Mouse (Mus musculus): ENCODE results near the gene Zbtb3.
A peak's percentile ranks its signal among the peaks of the same experiment; 100 is the strongest.

Gene Zbtb3

GRCm38 (mm10) chr19:8802130-8802821 lies at the start of gene Zbtb3:
Zbtb3 (plus strand) TSS chr19:8802555.
- peak; percentile 94 to 99 for DNase-seq

DNA sequence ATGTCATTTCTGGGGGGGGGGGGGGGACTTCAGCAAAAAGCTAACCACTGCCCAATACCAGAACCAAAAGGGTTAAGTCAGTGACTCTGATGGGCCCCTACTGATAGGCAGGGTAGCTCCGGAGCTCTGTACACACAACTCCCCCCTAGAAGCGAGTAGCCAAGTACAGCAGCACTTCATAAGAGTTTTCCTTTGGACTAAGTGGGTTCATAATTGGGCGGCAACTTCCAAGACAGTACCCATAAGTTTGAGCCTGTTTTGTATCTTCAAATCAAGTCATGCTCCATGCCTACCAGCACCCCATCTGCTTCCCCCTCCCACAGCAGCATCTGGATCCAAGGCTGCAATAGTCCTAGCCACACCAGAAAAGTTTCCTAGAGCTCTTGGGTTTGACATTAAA lies 46.7 kb upstream of the Zbtb3 start:
- no peak for DNase-seq

- DNase-seq = peak; percentile 93 to 98
Observed at GRCm38 (mm10) chr19:8756635-8757387, 45.5 kb upstream of the Zbtb3 start, which contains the start of gene Nxf1. Nxf1 (plus strand) TSS chr19:8757073.

GRCm38 (mm10) chr19:8757471-8757998 lies 44.8 kb upstream of the Zbtb3 start:
- no peak for DNase-seq

- no peak for DNase-seq
Observed at GRCm38 (mm10) chr19:8758899-8759298, 43.5 kb upstream of the Zbtb3 start.

DNA sequence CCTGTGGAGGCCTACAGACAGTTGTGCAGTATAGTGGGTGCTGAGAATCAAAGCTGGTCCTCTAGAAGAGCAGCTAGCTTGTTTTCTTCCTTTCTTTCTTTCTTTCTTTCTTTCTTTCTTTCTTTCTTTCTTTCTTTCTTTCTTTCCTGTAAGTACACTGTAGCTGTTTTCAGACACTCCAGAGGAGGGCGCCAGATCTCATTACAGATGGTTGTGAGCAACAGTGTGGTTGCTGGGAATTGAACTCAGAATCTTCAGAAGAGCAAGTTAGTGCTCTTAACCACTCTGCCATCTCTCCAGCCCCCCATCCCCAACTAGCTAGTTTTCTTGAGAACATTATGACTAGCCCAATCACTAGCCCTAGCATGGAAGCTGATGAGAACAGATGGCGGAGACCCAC lies 41.6 kb upstream of the Zbtb3 start:
- peak in 1 of 2 experiments; percentile 30 for DNase-seq

DNA sequence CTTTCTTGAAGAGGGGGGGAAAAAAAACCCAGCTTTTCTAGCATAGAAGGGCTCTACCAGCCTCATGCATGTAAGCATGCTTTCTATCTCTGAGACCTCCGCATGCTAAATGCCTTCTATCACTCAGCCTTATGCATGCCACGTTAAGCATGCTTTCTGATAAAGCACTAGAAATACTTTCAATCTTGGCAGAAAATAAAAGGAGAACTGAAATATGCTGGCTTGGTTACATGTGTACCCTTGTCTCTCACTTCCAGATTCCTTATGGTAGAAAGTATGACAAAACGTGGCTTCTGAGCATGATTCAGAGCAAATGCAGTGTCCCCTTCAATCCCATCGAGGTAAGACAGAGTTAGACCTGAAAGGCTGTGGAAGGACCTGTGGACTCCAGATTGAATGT lies 39.1 kb upstream of the Zbtb3 start:
- no peak for DNase-seq

GRCm38 (mm10) chr19:8765562-8765961 lies 36.8 kb upstream of the Zbtb3 start:
- DNase-seq = no peak

DNA sequence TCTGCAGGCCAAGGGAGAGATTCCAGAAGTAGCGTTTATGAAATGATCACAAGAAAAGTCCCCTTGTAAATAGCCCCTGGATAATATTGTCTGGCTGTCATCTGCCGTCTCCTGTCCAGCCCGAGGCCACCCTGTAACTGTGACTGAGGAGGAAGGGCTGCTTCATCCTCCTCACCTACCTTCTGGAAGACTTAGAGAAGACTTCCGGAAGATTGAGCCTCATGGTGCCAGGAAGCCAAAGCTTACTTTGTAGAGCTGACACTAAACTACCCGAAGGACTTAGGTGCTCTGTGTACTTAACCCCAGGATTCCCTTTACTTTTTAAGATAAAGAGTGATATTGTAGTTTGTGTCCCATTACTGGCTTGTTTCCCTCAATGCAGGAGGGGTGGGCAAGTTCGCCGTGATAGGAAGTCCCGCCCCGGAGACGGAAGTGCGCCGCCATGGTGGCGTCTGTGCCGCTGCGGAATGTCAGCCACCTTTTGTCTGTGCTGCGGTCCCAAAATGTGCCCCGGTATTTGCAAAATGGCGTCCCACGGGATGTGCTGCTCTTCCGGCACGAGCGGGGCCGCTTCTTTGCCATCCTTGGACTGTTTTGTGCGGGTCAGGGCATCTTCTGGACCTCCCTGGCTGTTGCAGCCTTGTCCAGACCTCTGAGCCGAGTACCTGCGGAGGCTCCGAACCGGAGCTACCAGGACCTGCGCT lies 31.6 kb upstream of the Zbtb3 start, which contains the start of gene Tmem223:
Tmem223 (plus strand) TSS at position 430 of the 704 bp plus-strand sequence.
- peak; percentile 85 to 92 for DNase-seq

GRCm38 (mm10) chr19:8772996-8773395 lies 29.4 kb upstream of the Zbtb3 start:
- DNase-seq = no peak

DNA sequence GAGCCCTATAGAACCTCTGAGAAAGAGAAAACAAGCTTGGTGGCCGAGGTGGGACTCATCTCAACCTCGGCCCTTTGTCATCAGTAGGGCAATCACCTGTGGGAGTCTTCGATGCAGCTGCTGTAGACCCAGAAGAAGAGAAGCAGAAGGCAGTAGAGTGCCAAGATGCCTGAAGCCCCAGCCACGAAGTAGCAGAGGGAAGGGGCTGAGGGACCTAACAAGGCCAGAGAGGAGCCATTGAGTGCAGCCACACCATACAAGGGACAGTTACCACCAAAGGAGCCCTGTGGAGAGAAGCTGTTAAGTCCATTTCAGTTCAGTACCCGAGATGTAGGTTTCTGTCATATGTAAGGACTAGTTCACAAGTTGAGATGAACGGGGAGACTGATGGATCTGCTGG lies 28.9 kb upstream of the Zbtb3 start:
- no peak for DNase-seq

DNA sequence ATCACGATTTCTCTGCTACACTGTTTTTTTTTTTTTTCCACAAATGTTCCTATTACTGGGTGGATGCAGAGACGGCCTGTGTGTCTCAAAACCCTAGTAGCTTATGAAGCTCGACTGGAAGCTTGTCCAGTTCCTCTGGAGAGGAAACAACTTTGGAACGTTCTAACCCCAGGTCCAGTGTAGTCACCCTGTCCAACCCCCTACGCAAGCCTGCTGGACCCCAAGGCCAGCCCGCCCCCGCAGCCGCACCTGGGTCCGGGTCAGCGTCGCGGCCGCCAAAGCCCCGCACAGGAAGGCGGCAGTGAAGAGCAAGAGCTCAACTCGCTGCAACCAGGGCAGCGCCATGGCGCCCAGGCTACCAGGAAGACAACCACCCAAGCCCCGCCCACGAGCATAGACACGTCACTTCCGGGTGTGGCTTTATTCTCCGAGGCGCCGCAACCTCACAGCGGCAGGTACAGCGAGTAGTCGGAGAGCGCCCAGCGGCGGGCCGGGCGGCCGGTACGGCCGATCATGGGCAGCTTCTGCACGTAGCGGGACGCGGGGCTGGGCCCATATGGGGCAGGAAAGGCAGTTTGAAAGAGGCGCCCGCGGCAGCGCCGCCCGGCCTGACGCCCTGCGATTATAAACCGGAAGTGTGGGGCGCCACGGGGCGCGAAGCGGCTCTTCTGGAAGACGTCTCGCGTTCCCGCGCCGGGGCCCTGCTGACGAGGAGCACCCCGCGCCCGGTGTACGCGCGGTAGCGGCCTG lies 28.1 kb upstream of the Zbtb3 start, which contains the start of gene Tmem179b:
Tmem179b (minus strand) TSS at position 382 of the 750 bp plus-strand sequence.
- peak; percentile 96 to 98 for DNase-seq

- DNase-seq = no peak
Observed at GRCm38 (mm10) chr19:8774951-8775421, 27.4 kb upstream of the Zbtb3 start.

- peak; percentile 96 to 98 for DNase-seq
Observed at GRCm38 (mm10) chr19:8786008-8786781, 16.2 kb upstream of the Zbtb3 start, which contains the start of gene Taf6l. Taf6l (minus strand) TSS chr19:8786417.

DNA sequence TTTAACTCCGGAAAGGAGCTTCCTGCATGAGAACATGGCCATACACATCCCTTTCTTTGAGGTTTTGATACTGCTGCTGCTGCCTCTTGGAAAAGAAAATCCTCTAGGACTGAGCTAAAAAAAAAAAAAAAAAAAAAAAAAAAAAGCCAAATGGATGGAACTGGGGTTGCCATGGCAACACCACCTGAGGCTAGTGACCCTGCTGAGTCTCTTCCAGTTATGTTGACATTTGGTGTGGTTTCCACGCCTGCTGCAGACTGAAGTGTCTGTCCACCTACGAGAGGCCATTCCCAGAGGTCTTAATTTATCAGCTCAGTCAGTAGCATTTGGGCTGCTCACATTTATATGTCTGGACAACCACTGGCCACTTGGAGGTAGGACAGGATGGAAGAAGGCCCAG lies 13.8 kb upstream of the Zbtb3 start:
- DNase-seq = no peak

DNA sequence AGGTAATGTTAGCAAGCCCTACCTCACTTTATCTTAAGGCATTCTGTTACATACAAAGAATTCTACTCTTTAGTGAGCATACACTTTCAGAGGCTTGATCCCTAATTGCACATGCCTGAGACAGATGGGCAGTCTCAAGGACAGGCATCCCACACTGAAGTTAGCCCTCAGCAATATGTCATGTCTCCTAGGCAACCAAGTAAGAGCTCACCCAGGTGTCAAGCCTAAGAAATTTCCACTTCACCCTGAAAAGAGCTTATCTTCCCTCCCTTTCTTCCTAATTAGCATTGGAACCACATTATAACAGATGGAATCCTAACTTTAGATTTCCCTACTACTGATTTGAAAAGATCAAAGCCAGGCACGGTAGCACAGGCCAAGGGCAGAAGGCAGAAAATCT lies 13.2 kb upstream of the Zbtb3 start:
- DNase-seq = no peak

GRCm38 (mm10) chr19:8790171-8790570 lies 12.2 kb upstream of the Zbtb3 start:
- no peak for DNase-seq

GRCm38 (mm10) chr19:8798264-8798946 lies 4.0 kb upstream of the Zbtb3 start, which contains the start of gene Polr2g:
Polr2g (minus strand) TSS chr19:8798577.
- peak; percentile 95 for DNase-seq

DNA sequence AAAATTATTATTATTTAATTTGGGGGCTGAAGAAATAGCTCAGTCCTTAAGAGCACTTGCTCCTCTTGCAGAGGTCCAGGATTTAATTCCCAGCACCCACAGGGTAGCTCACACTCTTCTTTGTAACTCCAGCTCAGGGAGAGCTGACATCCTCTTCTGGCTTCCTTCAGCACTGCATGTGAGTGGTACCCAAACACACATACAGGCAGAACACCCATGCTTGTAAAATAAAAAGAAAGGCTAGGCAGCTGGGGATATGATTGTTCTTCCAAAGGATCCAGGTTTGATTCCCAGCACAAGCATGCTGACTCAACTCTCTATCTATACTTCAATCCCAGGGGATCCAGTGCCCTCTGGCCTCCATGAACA lies 3.4 kb upstream of the Zbtb3 start:
- no peak for DNase-seq

GRCm38 (mm10) chr19:8803204-8803780 lies 937 bp downstream of the Zbtb3 start:
- DNase-seq = no peak

All from kidney, postnatal 36 days (tissue).